Mouse (Mus musculus): ENCODE results near the gene Hagh. TPM values are rescaled to one million over a fixed set of nuclear protein-coding genes. Genes with fewer than 3 reads are reported as not detected.

Hagh gene
- polyA plus RNA-seq, 1 experiment from 2014 or later, result 75.6 TPM

GRCm38 (mm10) chr17:24848600-24849031 is 8.7 kb downstream of the Hagh start:
- Histone ChIP-seq H3K9me3 (ENCODE audit: low read length) (no peaks in the 10 kb centered on the region), H3K27me3 (ENCODE audit: insufficient read depth, low read length) (no peaks in the 10 kb centered on the region), H3K4me1 (ENCODE audit: insufficient read depth, low read length) (peaks cover 9% of the 10 kb centered on the region), H3K4me2 (replicated peaks; ENCODE audit: low read depth, low read length) (peak overlapping the region; percentile 78), H3K4me3 (ENCODE audit: low read length) (peak overlapping the region; percentile 75), H3K36me3 (ENCODE audit: insufficient read depth, low read length) (0 out of 2 replicates have a peak, but pooled peaks cover 2% of the 10 kb centered on the region), H3K27ac (ENCODE audit: low read length) (peak overlapping the region; percentile 71; the same call in 1 of the 2 replicates), H3K9ac (replicated peaks; ENCODE audit: low read length) (0 out of 2 replicates have a peak overlapping the region, but pooled peaks have one; percentile 41)
- ATAC-seq (ENCODE audit: low FRiP score, low TSS enrichment), result no peak

- peak; percentile 60; the same call in 1 of the 2 replicates for ATAC-seq (ENCODE audit: low FRiP score, low TSS enrichment)
- H3K4me2 ChIP-seq (replicated peaks; ENCODE audit: low read depth, low read length), result peak overlapping the region; percentile 78
- no peaks in the 10 kb centered on the region for H3K27me3 ChIP-seq (ENCODE audit: insufficient read depth, low read length)
- H3K9ac ChIP-seq (replicated peaks; ENCODE audit: low read length), result peak overlapping the region; percentile 83
- H3K4me1 ChIP-seq (ENCODE audit: insufficient read depth, low read length), result peaks cover 9% of the 10 kb centered on the region
- H3K4me3 ChIP-seq (ENCODE audit: low read length), result peak overlapping the region; percentile 75
- H3K27ac ChIP-seq (ENCODE audit: low read length), result peak overlapping the region; percentile 96
- H3K9me3 ChIP-seq (ENCODE audit: low read length), result no peaks in the 10 kb centered on the region
- H3K36me3 ChIP-seq (ENCODE audit: insufficient read depth, low read length), result 0 out of 2 replicates have a peak, but pooled peaks cover 4% of the 10 kb centered on the region
- WGBS, result under 1% methylated on average over 21 of the region's 21 CpGs
These were observed 9.8 kb downstream of the Hagh start for GRCm38 (mm10) chr17:24849733-24850064.

- H3K9ac ChIP-seq (replicated peaks; ENCODE audit: low read length), result peak within 1 kb of the TSS; percentile 83
- peak; percentile 99 for ATAC-seq (ENCODE audit: low FRiP score, low TSS enrichment)
- peaks cover 9% of the 10 kb centered on the region for H3K4me1 ChIP-seq (ENCODE audit: insufficient read depth, low read length)
- peak within 1 kb of the TSS; percentile 96 for H3K27ac ChIP-seq (ENCODE audit: low read length)
- peak within 1 kb of the TSS; percentile 78 for H3K4me2 ChIP-seq (replicated peaks; ENCODE audit: low read depth, low read length)
- WGBS, result under 1% methylated on average over 58 of the region's 58 CpGs
- 0 out of 2 replicates have a peak, but pooled peaks cover 4% of the 10 kb centered on the region for H3K36me3 ChIP-seq (ENCODE audit: insufficient read depth, low read length)
- H3K4me3 ChIP-seq (ENCODE audit: low read length), result peak within 1 kb of the TSS; percentile 75
- H3K9me3 ChIP-seq (ENCODE audit: low read length), result no peaks in the 10 kb centered on the region
- H3K27me3 ChIP-seq (ENCODE audit: insufficient read depth, low read length), result no peaks in the 10 kb centered on the region
These were observed 10.3 kb downstream of the Hagh start, which contains the start of gene Fahd1 for GRCm38 (mm10) chr17:24850065-24850772. TSS of gene Fahd1 (minus strand) at chr17:24850364.

- no peaks in the 10 kb centered on the region for H3K27me3 ChIP-seq (ENCODE audit: insufficient read depth, low read length)
- peaks cover 9% of the 10 kb centered on the region for H3K4me1 ChIP-seq (ENCODE audit: insufficient read depth, low read length)
- H3K4me3 ChIP-seq (ENCODE audit: low read length), result peak overlapping the region; percentile 75
- ATAC-seq (ENCODE audit: low FRiP score, low TSS enrichment), result no peak
- H3K27ac ChIP-seq (ENCODE audit: low read length), result peak overlapping the region; percentile 41; the same call in 1 of the 2 replicates
- H3K36me3 ChIP-seq (ENCODE audit: insufficient read depth, low read length), result 0 out of 2 replicates have a peak, but pooled peaks cover 4% of the 10 kb centered on the region
- H3K9me3 ChIP-seq (ENCODE audit: low read length), result no peaks in the 10 kb centered on the region
- under 1% methylated on average over 20 of the region's 20 CpGs for WGBS
- peak overlapping the region; percentile 78 for H3K4me2 ChIP-seq (replicated peaks; ENCODE audit: low read depth, low read length)
- peak overlapping the region; percentile 74 for H3K9ac ChIP-seq (replicated peaks; ENCODE audit: low read length)
These were observed 10.8 kb downstream of the Hagh start for GRCm38 (mm10) chr17:24850773-24851127.

DNA sequence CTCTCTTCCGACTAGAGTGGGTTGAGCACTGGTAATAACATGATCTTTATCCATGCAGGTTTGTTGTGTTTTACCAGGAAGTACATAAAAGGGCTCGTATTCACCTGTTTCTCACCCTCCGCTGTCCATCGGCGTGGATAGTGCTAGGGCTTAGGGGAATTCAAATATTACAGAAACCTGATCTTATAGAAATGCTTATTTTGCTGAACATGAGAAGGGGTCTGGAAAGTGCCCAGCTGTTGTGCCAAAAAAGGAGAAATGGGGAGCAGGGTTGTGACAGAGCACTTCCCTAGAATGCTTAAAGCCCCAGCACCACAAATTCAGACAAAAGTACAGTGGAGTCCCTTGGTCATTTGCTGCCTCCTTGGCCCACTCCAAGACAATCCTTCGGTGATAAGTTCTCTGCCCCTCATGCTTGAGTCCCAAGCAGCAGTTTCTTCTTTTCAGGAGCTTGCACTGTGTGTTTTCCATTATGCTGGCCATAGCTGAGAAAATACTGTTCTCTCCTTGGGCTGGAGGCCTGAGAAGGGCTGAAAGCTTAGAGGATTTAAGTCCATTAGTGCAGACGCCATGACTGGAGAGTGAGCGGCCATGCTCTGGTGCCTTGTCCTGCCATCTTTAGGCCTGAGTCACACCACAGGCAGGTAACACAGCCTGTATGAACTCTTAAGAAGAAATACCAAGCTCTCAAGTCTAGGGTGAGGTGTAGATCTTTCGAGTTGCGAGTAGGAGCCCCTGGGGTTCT is 11.6 kb downstream of the Hagh start:
- peak overlapping the region; percentile 74; the same call in 1 of the 2 replicates for H3K9ac ChIP-seq (replicated peaks; ENCODE audit: low read length)
- peak overlapping the region; percentile 75 for H3K4me3 ChIP-seq (ENCODE audit: low read length)
- peaks cover 9% of the 10 kb centered on the region for H3K4me1 ChIP-seq (ENCODE audit: insufficient read depth, low read length)
- 61% methylated on average over 10 of the region's 10 CpGs for WGBS
- no peak overlapping the region for H3K27ac ChIP-seq (ENCODE audit: low read length)
- H3K27me3 ChIP-seq (ENCODE audit: insufficient read depth, low read length), result no peaks in the 10 kb centered on the region
- H3K9me3 ChIP-seq (ENCODE audit: low read length), result no peaks in the 10 kb centered on the region
- H3K36me3 ChIP-seq (ENCODE audit: insufficient read depth, low read length), result 0 out of 2 replicates have a peak, but pooled peaks cover 11% of the 10 kb centered on the region
- peak overlapping the region; percentile 78 for H3K4me2 ChIP-seq (replicated peaks; ENCODE audit: low read depth, low read length)
- ATAC-seq (ENCODE audit: low FRiP score, low TSS enrichment), result no peak

DNA sequence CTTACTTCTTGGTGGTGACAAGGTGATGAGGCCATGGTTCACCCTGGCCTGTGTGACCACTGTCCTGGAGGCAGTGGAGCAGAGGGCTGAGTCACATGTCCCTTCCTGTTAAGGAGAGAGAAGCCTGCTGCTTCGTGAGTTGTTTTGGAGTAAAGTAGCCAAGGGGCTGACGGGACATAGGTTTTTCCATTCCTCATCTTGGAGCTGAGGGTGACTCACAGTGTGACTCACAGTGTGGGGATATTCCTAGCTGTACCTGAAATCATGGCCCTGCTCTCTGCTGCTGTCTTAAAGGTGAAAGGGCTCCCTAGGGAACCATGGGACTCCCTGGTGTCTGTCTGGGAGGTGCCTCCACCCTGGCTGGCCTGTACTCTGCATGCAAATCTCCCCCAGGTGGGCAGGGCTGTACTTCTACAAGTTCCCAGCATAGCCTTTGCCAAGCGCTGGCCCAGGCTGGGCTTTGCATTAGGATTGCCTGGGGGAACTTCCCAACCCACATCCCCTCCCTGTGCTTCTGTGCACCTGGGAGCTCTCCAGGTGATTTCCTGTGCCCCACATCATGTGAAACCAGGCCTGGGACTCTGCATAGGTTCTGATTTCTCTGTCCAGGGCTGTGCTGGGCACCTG is 16.0 kb downstream of the Hagh start:
- Histone ChIP-seq H3K4me2 (replicated peaks; ENCODE audit: low read depth, low read length) (no peak overlapping the region), H3K27me3 (ENCODE audit: insufficient read depth, low read length) (no peaks in the 10 kb centered on the region), H3K4me3 (ENCODE audit: low read length) (no peak overlapping the region), H3K36me3 (ENCODE audit: insufficient read depth, low read length) (peaks cover 18% of the 10 kb centered on the region; the same call in 1 of the 2 replicates), H3K9ac (replicated peaks; ENCODE audit: low read length) (no peak overlapping the region), H3K27ac (ENCODE audit: low read length) (no peak overlapping the region), H3K9me3 (ENCODE audit: low read length) (no peaks in the 10 kb centered on the region), H3K4me1 (ENCODE audit: insufficient read depth, low read length) (0 out of 2 replicates have a peak, but pooled peaks cover 2% of the 10 kb centered on the region)
- ATAC-seq (ENCODE audit: low FRiP score, low TSS enrichment), result no peak
- WGBS, result 77% methylated on average over 3 of the region's 3 CpGs

DNA sequence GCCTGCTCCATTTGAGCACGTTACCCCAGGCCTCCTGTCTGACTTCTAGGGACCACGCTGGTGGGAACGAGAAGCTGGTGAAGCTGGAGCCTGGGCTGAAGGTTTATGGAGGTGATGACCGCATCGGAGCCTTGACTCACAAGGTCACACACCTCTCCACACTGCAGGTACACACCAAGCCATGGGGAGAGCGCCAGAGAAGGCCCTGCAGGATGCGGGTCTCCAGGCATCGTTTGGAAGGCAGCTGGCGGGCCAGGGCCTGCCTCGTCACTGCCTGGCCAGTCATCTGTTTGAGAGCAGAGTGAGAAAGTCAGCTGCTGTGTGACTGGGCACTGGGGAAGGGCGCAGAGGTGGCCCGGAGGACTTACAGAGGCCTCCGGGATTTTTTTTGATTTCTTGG is 16.6 kb downstream of the Hagh start:
- WGBS, result 91% methylated on average over 13 of the region's 13 CpGs

DNA sequence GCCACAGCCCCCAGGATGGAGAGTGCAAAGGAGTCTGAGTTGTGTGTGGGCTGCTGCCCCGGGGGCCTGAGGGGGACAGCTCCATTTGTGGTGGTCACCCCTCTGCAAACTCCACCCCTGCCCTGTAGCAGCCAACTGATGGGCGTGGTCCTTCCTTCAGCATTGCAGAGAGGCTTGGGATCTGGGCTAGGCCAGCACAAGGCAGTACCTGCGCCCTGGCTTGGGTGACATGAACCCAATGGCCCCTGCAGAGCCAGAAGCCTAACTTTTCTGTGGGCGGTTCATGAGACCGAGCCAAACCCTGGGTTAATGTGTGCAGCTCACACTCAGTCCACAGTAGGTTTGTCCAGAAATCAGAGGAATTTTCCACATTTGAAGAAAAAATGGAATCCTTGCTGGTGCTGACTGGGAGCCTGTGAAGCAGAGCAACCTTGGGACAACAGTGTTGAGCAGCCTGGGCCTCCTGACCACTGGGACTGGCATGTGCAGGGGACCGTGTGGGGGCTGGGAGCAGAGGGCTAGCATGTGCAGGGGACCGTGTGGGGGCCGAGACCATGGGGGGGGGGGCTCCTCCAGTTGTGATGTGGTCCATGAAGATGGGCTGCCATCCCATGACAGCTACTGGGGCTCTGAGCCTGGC is 18.0 kb downstream of the Hagh start:
- H3K9ac ChIP-seq (replicated peaks; ENCODE audit: low read length), result no peak overlapping the region
- WGBS, result 85% methylated on average over 8 of the region's 8 CpGs
- ATAC-seq (ENCODE audit: low FRiP score, low TSS enrichment), result no peak
- H3K4me1 ChIP-seq (ENCODE audit: insufficient read depth, low read length), result no peaks in the 10 kb centered on the region
- no peak overlapping the region for H3K4me3 ChIP-seq (ENCODE audit: low read length)
- no peaks in the 10 kb centered on the region for H3K27me3 ChIP-seq (ENCODE audit: insufficient read depth, low read length)
- peaks cover 28% of the 10 kb centered on the region for H3K36me3 ChIP-seq (ENCODE audit: insufficient read depth, low read length)
- no peaks in the 10 kb centered on the region for H3K9me3 ChIP-seq (ENCODE audit: low read length)
- H3K4me2 ChIP-seq (replicated peaks; ENCODE audit: low read depth, low read length), result no peak overlapping the region
- H3K27ac ChIP-seq (ENCODE audit: low read length), result no peak overlapping the region

More for the DNA sequence above, 16.6 kb downstream of the Hagh start:
- Histone ChIP-seq H3K9me3 (ENCODE audit: low read length) (no peaks in the 10 kb centered on the region), H3K27ac (ENCODE audit: low read length) (no peak overlapping the region), H3K9ac (replicated peaks; ENCODE audit: low read length) (no peak overlapping the region), H3K4me2 (replicated peaks; ENCODE audit: low read depth, low read length) (no peak overlapping the region), H3K36me3 (ENCODE audit: insufficient read depth, low read length) (peaks cover 24% of the 10 kb centered on the region; the same call in 1 of the 2 replicates), H3K27me3 (ENCODE audit: insufficient read depth, low read length) (no peaks in the 10 kb centered on the region), H3K4me1 (ENCODE audit: insufficient read depth, low read length) (no peaks in the 10 kb centered on the region), H3K4me3 (ENCODE audit: low read length) (no peak overlapping the region)
- no peak for ATAC-seq (ENCODE audit: low FRiP score, low TSS enrichment)

- H3K4me1 ChIP-seq (ENCODE audit: insufficient read depth, low read length), result no peaks in the 10 kb centered on the region
- H3K27me3 ChIP-seq (ENCODE audit: insufficient read depth, low read length), result no peaks in the 10 kb centered on the region
- H3K4me3 ChIP-seq (ENCODE audit: low read length), result no peak overlapping the region
- no peaks in the 10 kb centered on the region for H3K9me3 ChIP-seq (ENCODE audit: low read length)
- ATAC-seq (ENCODE audit: low FRiP score, low TSS enrichment), result no peak
- peaks cover 28% of the 10 kb centered on the region for H3K36me3 ChIP-seq (ENCODE audit: insufficient read depth, low read length)
- 88% methylated on average over 6 of the region's 6 CpGs for WGBS
- H3K4me2 ChIP-seq (replicated peaks; ENCODE audit: low read depth, low read length), result no peak overlapping the region
- no peak overlapping the region for H3K9ac ChIP-seq (replicated peaks; ENCODE audit: low read length)
- H3K27ac ChIP-seq (ENCODE audit: low read length), result no peak overlapping the region
These were observed 19.0 kb downstream of the Hagh start for GRCm38 (mm10) chr17:24858967-24859366.
